Mouse (Mus musculus): ENCODE results near the gene Ankrd26. TPM values are rescaled to one million over a fixed set of nuclear protein-coding genes. Genes with fewer than 3 reads are reported as not detected.
"Not testable (repeated sequence)": the region's sequence is repeated elsewhere in the genome, so short reads cannot be mapped to it uniquely, and the experiment has no call there.

Gene Ankrd26
- 23.5 and 24.3 TPM in 2 replicates for polyA plus RNA-seq (2016; fragmentation: Nextera tagmentation; extraction: Ambion mirVana)

DNA sequence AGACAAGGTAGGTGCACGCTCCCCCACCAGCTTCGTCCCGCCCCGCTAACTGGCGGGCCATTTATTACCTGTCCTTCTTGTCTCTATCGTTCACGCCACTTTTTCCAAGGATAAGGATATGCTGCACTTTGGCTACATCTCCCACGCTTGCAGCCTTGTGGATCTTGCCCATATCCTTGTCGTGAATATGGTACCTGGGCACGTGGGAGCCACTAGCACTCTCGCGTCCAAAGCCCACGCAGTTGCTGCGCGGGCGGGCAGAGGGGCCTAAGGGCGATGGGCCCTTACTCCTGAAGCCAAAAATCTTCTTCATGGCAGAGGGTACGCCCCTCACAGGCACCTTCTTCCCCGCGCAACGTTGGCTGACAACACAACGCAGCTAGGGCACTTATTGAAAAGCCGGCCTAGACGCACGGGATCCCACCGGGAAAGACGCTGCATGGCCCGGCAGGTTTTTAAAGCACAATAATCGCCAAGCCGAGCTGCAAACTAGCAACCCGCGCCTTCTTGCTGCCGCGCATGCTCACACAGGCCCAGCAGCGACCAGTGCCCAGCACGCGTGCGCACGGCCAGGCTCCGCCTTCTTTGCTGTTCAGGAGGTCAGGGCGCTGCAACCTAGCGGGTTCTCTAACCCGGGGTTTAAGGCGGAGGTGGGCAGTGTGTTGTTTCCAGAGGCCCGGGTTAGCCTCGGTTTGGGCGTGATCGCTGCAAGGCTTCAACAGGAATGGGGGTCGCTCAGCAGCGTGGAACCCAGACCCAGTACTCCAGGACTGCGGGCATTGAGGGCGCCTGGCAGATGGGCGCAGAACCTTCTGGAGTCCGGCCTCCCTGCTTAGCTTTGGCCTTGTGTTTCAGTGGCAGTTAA, at the start of gene Ankrd26:
TSS of gene Ankrd26 (minus strand) at position 482 of the 865 bp plus-strand sequence.
- Histone ChIP-seq H3K27ac (replicated peaks) (peak within 1 kb of the TSS; percentile 69), H3K27me3 (no peaks in the 10 kb centered on the region), H3K9me3 (no peaks in the 10 kb centered on the region), H3K4me3 (peak within 1 kb of the TSS; percentile 66), H3K36me3 (peaks cover 16% of the 10 kb centered on the region), H3K9ac (replicated peaks) (peak within 1 kb of the TSS; percentile 85), H3K4me1 (peaks cover 30% of the 10 kb centered on the region), H3K4me2 (replicated peaks) (peak within 1 kb of the TSS; percentile 95)
- WGBS = 7% methylated on average over 54 of the region's 54 CpGs
- ATAC-seq (ENCODE audit: low FRiP score, low read depth) = peak; percentile 97

DNA sequence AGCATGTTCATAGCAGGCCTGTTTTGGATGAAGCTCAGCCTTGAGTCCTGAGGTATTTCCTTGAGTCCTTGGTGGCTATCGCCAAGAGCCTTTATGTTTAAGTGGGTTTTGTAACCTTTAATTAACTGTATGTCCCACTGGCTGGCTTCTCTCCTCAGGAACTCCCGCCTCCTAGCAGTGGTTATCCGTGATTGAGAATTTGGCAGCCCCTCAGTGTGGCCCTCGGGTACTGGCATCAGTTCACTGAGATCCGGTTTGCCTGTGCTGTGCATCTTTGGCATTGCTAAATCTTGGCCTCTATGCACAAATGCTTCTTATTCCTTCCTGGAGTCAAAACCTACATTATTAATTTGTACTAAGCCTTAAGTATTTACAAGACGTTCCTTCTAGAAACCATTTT, 46.9 kb upstream of the Ankrd26 start:
- H3K9me3 ChIP-seq = no peaks in the 10 kb centered on the region
- no peaks in the 10 kb centered on the region for H3K36me3 ChIP-seq
- H3K27me3 ChIP-seq = no peaks in the 10 kb centered on the region
- no peak overlapping the region for H3K4me2 ChIP-seq (replicated peaks)
- no peak overlapping the region for H3K9ac ChIP-seq (replicated peaks)
- no peak for ATAC-seq (ENCODE audit: low FRiP score, low read depth)
- H3K27ac ChIP-seq (replicated peaks) = no peak overlapping the region
- H3K4me3 ChIP-seq = no peak overlapping the region
- WGBS = 84% methylated on average over 6 of the region's 6 CpGs
- no peaks in the 10 kb centered on the region for H3K4me1 ChIP-seq

DNA sequence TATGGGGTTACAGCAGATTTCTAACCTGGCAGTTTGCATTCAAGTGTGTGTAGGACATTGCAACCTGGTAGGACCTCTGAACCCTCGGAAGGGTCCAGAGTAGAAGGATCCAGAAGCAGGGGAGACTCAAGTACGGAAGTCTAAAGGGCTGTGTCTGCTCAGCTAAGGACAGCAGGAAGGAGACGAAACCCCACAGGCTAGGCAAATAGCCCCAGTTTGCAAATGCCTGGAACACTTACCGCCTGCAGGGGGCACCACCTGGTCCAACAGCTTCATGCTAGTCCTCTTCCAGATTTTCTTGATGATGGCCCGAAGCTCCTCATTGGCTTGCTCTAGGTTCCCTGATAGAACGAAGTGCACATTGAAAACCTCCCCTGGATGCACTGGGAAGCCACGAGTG, 43.9 kb upstream of the Ankrd26 start:
- no peaks in the 10 kb centered on the region for H3K9me3 ChIP-seq
- no peak overlapping the region for H3K27ac ChIP-seq (replicated peaks)
- 73% methylated on average over 7 of the region's 7 CpGs for WGBS

DNA sequence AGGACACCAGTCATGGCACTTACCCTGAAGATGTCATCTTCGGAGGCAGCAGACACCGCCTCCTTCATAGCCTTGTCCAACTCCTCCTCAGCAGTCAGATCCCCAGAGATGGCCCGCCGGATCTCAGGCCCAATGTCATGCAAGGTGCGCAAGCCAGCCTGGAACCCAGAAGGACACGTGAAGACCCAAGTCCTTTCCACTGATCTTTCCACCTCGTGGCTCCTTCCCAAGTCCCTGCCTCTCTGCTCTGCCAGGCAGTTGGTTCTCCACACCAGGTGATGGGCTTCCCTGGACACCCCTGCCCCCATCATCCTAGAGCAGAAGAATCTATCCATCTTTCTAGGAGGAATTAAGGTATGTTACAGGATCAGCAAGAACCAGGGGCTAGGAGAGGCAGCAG, 41.8 kb upstream of the Ankrd26 start:
- H3K4me3 ChIP-seq = no peak overlapping the region
- 88% methylated on average over 7 of the region's 7 CpGs for WGBS
- no peak for ATAC-seq (ENCODE audit: low FRiP score, low read depth)
- no peaks in the 10 kb centered on the region for H3K27me3 ChIP-seq
- no peaks in the 10 kb centered on the region for H3K36me3 ChIP-seq
- no peak overlapping the region for H3K9ac ChIP-seq (replicated peaks)
- H3K9me3 ChIP-seq = no peaks in the 10 kb centered on the region
- no peak overlapping the region for H3K4me2 ChIP-seq (replicated peaks)
- H3K27ac ChIP-seq (replicated peaks) = no peak overlapping the region
- H3K4me1 ChIP-seq = no peaks in the 10 kb centered on the region

More for the DNA sequence above, 43.9 kb upstream of the Ankrd26 start:
- Histone ChIP-seq H3K4me2 (replicated peaks) (no peak overlapping the region), H3K9ac (replicated peaks) (no peak overlapping the region), H3K4me1 (no peaks in the 10 kb centered on the region), H3K4me3 (no peak overlapping the region), H3K36me3 (no peaks in the 10 kb centered on the region), H3K27me3 (no peaks in the 10 kb centered on the region)
- no peak for ATAC-seq (ENCODE audit: low FRiP score, low read depth)

DNA sequence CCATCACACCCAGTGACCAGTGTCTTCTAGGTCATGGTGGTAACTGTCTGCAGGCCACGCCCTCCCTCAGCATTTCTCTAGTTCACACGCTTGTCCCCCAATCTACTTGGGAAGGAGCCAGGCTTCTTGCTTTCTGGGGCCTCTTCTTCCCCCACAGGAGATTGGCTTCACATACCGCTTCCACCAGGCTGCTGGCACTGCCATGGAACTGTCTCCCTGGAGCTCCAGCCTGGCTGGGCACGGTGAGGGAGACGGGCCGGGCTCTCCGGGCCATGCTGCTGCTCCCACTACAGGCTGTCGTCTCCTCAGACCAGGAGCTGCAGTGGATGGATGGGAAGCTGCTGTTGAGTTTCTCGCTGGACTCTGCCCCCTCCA, 33.6 kb upstream of the Ankrd26 start:
- peaks cover 16% of the 10 kb centered on the region for H3K4me1 ChIP-seq
- H3K9ac ChIP-seq (replicated peaks) = no peak overlapping the region
- H3K9me3 ChIP-seq = no peaks in the 10 kb centered on the region
- no peak overlapping the region for H3K27ac ChIP-seq (replicated peaks)
- no peaks in the 10 kb centered on the region for H3K36me3 ChIP-seq
- ATAC-seq (ENCODE audit: low FRiP score, low read depth) = no peak
- H3K4me2 ChIP-seq (replicated peaks) = no peak overlapping the region
- H3K4me3 ChIP-seq = no peak overlapping the region
- WGBS = 73% methylated on average over 9 of the region's 9 CpGs
- peaks cover 37% of the 10 kb centered on the region for H3K27me3 ChIP-seq

DNA sequence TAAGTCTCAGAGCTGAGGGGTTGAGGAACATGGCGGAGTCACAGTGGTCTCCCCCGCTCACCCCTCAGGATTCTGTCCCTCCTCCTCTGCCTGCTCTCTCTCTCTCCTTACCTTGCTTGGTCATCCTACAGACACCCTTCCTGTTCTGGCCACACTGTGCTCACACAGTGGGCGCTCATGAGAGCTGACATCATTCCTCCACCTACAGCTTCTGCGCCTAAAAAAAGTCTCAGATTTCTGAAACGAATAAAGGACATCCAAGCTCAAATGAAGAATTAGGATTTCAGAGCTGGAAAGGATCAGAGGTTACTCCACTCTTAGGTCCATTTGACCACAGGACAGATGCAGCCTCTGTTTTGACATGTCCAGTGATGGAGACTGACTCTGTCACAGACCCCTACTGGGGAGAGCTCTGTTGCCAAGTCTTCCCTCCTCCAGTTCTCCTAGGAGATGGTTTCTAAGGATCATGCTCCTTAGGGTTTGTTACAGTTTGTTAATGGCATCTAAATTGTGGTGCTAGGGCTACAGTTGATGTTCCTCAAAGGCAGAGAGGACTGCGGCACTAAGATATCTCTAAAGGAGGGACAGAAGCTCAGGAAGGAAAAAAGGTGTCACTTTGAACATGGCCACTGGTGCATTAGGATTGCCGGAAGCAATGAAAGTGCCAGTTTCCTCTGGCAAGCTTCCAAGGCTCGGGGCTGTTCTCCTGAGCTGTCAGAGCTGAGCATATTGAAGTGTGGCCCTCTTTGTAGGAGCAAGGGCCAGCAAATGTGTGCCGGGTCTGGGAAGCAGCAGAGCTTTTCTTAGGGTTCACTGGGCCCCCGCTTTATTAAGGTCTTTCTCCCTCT, 33.0 kb upstream of the Ankrd26 start:
- Histone ChIP-seq H3K9ac (replicated peaks) (no peak overlapping the region), H3K36me3 (no peaks in the 10 kb centered on the region), H3K4me1 (peaks cover 16% of the 10 kb centered on the region), H3K4me2 (replicated peaks) (no peak overlapping the region), H3K27me3 (peaks cover 37% of the 10 kb centered on the region), H3K27ac (replicated peaks) (no peak overlapping the region), H3K9me3 (no peaks in the 10 kb centered on the region), H3K4me3 (no peak overlapping the region)
- no peak for ATAC-seq (ENCODE audit: low FRiP score, low read depth)
- WGBS = 90% methylated on average over 10 of the region's 10 CpGs

DNA sequence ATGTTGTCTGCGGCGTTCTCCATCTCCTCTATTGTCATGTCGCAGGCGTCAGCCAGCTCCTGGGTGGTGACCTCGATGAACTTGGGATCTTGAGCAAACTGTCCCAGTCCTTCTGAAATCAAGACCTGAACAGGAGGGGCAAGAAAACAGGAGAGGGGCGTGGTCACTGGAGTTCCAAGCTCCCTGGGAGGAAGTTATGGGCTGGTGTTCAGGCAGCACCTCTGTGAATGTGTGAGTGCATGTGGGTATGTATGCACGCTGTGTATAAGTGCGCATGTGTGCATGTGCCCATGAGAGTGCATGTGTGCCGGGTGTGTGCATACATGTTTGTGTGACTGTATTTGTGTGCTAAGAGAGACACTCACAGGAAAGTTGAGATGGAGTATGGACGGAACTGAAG, 32.0 kb upstream of the Ankrd26 start:
- Histone ChIP-seq H3K36me3 (no peaks in the 10 kb centered on the region), H3K9ac (replicated peaks) (peak overlapping the region; percentile 45), H3K4me1 (peaks cover 16% of the 10 kb centered on the region), H3K27ac (replicated peaks) (no peak overlapping the region), H3K27me3 (peaks cover 37% of the 10 kb centered on the region), H3K4me3 (peak overlapping the region; percentile 46), H3K4me2 (replicated peaks) (peak overlapping the region; percentile 91), H3K9me3 (no peaks in the 10 kb centered on the region)
- 37% methylated on average over 10 of the region's 10 CpGs for WGBS
- ATAC-seq (ENCODE audit: low FRiP score, low read depth) = peak; percentile 59

DNA sequence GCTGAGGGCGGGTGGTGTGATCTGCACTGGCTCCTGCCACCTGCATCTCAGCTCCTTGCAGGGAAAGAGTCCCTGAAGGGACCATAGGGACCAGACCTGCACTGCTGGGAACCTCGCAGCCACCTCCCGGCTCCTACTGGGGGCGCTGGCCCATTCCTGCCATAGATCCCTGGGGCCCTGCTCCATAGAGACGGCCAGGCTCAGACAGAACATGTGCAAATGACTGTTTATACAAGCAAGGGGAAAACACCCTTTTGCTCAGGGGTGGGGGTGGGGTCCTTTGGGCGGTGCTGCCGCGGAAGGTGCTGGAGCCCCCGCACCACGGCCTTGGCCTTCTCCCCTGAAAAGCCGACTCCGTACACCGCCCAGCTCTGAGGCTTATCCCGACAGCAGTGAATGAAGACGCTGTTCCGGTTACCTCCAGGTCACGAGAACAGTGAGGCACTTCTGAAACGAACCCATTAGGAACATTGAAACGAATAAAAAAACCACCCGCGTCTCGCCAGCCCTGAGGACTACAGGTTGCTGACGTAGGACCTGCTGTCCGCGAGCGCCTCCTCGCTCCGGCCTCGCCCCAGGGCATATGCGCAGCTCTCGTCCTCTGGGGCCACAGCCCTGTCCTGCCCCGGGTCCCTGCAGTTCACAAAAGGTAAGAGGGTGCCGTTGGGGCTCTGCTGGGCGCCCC, 31.5 kb upstream of the Ankrd26 start:
- Histone ChIP-seq H3K9me3 (no peaks in the 10 kb centered on the region), H3K36me3 (no peaks in the 10 kb centered on the region), H3K4me1 (peaks cover 16% of the 10 kb centered on the region), H3K27me3 (peaks cover 37% of the 10 kb centered on the region), H3K4me3 (peak overlapping the region; percentile 46), H3K9ac (replicated peaks) (peak overlapping the region; percentile 45), H3K27ac (replicated peaks) (no peak overlapping the region), H3K4me2 (replicated peaks) (peak overlapping the region; percentile 91)
- WGBS = under 1% methylated on average over 34 of the region's 34 CpGs
- peak; percentile 84 for ATAC-seq (ENCODE audit: low FRiP score, low read depth)

DNA sequence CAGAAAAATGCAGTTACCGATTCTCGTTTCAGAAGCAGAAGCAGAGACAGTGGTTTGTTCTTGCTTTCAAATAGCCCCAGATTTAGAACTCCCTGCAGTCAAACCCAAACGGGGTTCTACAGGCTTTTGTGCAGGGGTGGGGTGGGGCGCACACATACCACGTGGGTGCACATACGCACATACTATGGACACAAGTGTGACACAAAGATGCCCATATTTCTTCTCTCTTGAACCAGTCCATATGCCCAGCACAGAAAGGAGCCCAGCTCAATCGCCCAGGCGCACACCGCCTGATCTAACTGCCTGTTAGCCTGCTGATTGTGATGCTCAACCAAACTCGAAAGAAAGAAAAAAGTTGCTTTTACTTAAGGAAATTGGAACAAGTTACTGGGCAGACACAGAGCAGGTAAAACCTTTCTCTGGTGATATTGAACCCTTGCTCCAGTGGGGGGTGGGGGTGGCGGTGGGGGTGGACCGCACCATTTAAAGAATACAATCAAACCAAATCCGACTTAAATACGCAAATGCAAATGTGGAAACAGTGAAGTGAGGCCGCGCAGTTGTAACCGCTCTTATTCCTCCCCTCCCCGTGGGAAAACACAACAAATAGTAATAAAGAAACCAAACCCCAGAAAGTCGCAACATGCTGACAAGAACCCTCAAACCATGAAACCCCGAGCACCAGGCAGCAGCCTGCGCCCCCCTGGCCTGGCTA, 30.8 kb upstream of the Ankrd26 start:
- WGBS = 16% methylated on average over 21 of the region's 21 CpGs
- Histone ChIP-seq H3K27ac (replicated peaks) (no peak overlapping the region), H3K9ac (replicated peaks) (peak overlapping the region; percentile 45), H3K27me3 (peaks cover 37% of the 10 kb centered on the region), H3K36me3 (no peaks in the 10 kb centered on the region), H3K4me3 (peak overlapping the region; percentile 46), H3K9me3 (no peaks in the 10 kb centered on the region), H3K4me1 (peaks cover 16% of the 10 kb centered on the region), H3K4me2 (replicated peaks) (peak overlapping the region; percentile 91)
- peak; percentile 21; the same call in 1 of the 2 replicates for ATAC-seq (ENCODE audit: low FRiP score, low read depth)

DNA sequence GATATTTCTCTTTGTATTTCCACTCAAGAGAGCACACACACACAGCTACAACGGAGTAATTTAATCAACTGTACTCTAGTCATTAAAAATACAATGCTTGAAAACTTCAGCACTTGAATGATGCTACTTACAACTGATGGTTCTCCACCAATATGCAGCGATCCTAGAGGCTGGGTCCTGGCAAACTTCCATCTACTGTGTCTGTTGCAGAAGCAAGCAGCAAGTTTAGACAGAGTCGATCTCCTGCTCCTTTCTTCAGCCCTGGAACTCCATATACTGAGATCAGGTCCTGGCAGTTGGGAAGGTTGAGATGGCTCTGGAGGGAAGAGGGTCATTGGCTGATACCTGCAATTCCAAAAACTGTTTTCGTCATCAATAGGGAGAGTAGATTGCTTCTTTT, 16.7 kb upstream of the Ankrd26 start:
- H3K9ac ChIP-seq (replicated peaks); H3K9me3 ChIP-seq; H3K4me1 ChIP-seq; H3K4me3 ChIP-seq; H3K4me2 ChIP-seq (replicated peaks); H3K27me3 ChIP-seq; H3K27ac ChIP-seq (replicated peaks); H3K36me3 ChIP-seq; ATAC-seq (ENCODE audit: low FRiP score, low read depth): not testable (repeated sequence)
- WGBS = 86% methylated on average over 4 of the region's 4 CpGs

DNA sequence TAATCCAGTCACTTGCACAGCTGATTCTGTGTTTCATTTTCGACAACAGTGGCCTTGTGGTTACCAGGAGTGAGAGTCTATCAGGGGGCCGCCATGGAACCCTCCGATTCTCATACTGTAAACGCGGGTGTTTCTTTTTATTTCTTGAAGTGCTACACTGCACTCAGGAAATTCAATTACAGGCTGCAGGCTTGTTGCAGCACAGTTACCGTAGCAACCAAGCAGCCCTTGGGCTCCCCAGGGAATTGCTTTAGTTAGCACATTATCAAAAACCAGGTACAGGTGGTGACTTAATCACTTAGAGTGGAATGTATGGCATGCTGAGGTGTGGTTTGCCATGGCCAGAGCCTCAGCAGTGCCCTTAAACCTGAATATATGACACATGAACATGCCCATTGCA, 12.3 kb upstream of the Ankrd26 start:
- H3K9ac ChIP-seq (replicated peaks) = no peak overlapping the region
- no peaks in the 10 kb centered on the region for H3K4me1 ChIP-seq
- no peak overlapping the region for H3K4me2 ChIP-seq (replicated peaks)
- no peak for ATAC-seq (ENCODE audit: low FRiP score, low read depth)
- no peaks in the 10 kb centered on the region for H3K27me3 ChIP-seq
- no peaks in the 10 kb centered on the region for H3K36me3 ChIP-seq
- WGBS = 82% methylated on average over 6 of the region's 6 CpGs
- H3K27ac ChIP-seq (replicated peaks) = no peak overlapping the region
- H3K4me3 ChIP-seq = no peak overlapping the region
- no peaks in the 10 kb centered on the region for H3K9me3 ChIP-seq
